Mouse (Mus musculus): ENCODE data around the gene Haus2.
"Not testable (repeated sequence)": the region's sequence is repeated elsewhere in the genome, so short reads cannot be mapped to it uniquely, and the experiment has no call there.

Haus2 gene

DNA sequence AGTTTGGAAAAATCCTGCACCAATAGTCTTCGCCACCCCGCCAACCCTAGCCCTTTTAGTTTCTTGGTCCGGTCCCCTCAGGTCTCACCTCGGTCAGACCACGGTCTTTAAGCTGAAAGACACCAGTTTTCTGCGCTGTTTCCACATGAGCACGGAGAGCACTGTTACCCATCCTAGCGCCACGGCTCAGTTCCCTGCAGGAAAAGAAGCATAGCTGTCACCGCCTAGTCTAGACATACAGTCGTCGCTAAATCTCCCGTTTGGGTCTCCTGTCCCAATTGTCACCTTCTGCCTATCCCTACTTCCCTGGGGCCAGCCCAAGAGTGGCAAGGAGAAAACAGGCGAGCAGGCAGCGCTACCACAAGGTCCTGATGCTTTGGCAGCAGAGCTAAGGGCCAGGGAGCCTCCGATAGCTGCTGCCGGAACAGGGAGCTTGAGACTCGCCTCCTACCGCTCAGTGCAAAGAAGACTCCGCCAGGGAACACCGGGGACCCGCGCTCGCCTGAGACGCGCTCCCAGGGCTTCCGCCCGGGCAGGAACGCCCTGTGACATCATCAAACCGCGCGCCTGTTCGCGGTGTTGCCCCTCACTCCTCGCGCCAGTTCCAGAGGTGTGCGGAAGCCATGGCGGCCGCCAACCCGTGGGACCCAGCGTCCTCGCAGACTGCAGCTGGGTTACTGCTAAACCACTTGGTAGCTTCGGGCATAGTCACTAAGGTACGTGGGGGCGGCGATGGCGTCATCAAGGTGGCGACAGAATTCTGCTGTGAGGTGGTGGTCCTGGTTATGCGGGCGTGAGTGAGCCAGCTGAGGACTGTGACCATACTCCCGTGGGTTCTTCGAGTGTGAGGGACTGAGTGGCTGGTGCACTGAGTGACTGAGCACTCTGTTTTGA is at the start of gene Haus2, which contains the start of gene Lrrc57:
Gene Haus2 (plus strand): TSS at position 554 of the 894 bp plus-strand sequence.
Gene Lrrc57 (minus strand): TSS at position 691 of the 894 bp plus-strand sequence.
- peak; percentile 93 for DNase-seq (ENCODE audit: low spot score)

- no peak for DNase-seq (ENCODE audit: low spot score)
Measured at GRCm38 (mm10) chr2:120561524-120561923, 47.7 kb upstream of the Haus2 start.

GRCm38 (mm10) chr2:120562859-120563234 is 46.3 kb upstream of the Haus2 start:
- DNase-seq (ENCODE audit: low spot score), result no peak

DNA sequence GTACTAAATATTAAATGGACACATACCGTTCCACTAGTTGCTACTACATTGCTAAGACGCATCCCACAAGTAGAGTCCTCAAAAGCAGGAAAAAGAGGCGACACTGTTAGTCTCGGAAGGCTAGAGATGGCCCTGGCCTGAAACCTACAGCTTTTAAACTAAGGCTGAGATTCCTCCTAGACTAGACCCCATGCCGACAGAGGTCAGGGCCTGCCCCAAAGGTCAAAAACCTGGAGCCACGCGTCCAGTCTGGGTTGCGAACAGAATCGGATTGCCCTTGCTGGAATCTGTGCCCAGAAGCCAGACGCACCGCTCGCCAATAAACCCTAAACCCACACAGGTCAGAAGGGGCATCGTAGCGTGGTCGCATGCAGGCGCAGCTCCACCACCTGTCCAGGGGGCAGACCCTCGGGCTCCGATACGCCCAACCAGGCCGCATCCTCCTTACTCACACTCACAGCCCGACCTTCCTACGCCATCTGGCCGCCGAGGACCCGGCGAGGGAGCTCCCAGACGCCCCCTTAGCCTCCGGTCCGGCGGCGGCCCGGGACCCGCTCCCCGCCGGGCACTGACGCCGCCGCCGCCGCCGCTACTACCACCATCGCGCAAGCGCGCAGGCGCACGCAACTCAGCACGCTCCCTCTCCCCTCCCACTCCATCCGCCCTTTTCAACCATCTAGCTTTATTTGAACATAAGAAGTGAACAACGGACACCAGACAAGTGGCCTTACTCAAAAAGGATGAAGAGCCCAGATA is 45.8 kb upstream of the Haus2 start, which contains the start of gene Zfp106:
Gene Zfp106 (minus strand): TSS at position 609 of the 756 bp plus-strand sequence.
- DNase-seq (ENCODE audit: low spot score), result peak; percentile 93

GRCm38 (mm10) chr2:120564548-120565188 is 44.5 kb upstream of the Haus2 start:
- DNase-seq (ENCODE audit: low spot score), result not testable (repeated sequence)

DNA sequence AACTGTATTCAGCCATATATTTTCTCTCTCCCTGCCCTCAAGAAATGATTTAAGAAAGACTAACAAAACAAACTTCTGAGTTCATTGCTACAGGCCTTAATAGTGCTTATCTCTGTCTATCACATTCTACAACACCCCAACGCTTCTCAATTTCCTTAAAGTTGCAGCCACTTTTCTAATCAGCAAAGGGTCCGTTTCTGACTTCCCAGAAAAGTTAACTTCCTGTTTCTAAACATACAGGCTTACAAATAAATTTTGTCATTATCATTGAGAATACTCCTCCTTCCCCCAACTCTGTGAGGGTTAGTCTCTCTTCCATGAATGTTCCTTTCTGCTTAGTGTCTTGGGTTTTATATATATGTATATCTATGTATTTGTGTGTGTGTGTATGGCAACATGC is 43.8 kb upstream of the Haus2 start:
- DNase-seq (ENCODE audit: low spot score), result no peak

DNA sequence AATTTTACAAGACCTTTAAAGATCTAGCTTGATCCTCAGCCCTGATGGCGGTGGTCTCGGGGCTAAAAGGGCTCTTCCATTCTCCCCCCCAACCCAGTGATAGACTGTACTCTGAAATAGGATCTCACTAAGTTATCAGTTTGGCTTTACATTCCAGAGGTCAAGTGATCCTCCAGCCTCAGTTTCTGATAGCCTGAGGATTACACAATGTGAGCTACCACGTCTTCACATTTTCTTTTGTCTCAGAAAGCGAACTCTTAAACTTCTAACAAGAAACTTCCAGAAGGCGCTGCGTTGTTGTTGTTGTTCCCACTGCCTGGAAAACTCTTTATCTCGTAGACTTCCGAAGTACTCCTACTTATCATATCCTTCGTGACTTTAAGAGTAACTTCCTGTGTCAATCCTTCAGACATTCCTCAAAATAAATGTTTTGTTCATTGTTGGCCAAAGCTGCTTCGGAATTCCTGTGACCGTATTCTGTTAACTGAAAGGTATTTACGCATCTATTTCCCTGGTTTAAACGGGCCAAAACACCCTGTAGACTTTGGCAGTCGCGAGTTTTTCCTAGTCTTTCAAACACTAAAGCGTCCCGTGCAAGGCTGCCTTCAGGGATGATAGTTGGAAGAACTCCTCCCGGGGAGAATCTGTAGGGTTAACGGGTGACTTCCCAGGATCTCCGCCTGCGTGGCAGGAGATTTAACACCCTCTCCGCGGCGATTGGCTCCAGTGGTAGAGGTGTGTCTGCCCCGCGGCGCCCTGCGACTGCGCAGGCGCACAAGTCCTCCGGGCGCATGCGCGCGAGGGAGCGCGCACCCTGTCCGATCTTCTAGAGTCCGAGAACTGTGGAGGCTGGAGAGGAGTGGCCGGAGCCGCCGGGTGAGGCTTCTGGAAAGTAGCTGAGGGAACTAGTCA is 42.0 kb upstream of the Haus2 start, which contains the start of gene Snap23:
Gene Snap23 (plus strand): TSS at position 786 of the 912 bp plus-strand sequence.
- peak; percentile 96 for DNase-seq (ENCODE audit: low spot score)

DNA sequence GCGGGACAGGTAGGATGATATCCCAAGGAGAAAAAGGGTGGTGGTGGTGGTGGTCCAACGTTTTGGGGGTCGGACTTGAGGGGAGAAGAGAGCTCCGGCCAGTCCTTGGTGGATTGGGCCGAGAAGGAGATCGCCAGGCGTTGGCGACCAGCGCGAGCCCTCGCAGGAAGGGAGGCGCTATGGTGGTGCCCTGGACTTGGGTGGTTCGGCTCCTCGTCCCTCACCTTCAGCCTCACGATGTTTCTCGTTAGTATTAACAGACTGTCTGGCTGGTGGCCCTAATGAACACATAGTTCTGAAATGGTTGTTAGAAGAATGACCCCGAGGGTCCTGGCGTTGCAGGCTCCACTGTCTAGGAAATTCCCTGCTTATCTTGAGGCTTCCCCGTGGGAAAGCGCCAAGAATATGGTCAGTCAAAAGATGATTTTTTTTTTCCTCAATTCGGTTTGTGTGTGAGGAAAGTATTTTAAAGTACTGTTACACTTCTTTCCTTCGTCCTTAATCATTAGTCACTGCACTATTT is 41.3 kb upstream of the Haus2 start:
- DNase-seq (ENCODE audit: low spot score), result no peak

GRCm38 (mm10) chr2:120571081-120571480 is 38.1 kb upstream of the Haus2 start:
- no peak for DNase-seq (ENCODE audit: low spot score)

DNA sequence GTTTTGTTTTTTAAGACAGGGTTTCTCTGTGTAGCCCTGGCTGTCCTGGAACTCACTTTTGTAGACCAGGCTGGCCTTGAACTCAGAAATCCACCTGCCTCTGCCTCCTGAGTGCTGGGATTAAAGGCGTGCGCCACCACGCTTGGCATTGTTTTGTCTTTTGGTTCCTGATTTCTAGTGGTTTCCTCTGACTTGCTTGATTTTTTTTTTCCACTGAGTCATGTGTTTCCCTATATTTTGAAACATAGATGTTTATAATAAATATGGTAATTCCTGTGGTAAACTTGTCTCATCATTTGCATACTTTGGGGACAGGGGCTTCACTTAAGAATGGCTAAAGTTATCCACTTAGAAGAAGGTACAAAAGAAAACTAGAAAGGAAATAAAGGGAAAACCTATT is 37.0 kb upstream of the Haus2 start:
- not testable (repeated sequence) for DNase-seq (ENCODE audit: low spot score)

DNA sequence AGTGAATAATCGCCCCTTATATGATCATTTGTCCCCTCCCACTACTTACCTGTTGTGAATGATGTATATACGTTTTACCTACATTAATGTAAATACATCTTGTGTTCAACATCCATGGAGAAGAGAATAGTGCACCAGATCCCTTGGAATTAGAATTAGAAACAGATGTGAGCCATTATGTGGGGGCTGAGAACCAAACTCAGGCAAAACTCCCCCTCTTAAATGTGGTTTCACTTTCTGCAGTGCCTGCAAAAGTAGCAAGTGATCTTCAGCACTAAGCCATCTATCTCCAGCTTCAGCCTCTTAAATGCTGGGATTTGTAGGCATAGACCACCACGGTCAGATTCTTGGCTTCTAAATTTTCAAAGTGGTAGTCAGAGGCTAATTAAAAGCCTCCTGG is 34.1 kb upstream of the Haus2 start:
- DNase-seq (ENCODE audit: low spot score), result no peak

DNA sequence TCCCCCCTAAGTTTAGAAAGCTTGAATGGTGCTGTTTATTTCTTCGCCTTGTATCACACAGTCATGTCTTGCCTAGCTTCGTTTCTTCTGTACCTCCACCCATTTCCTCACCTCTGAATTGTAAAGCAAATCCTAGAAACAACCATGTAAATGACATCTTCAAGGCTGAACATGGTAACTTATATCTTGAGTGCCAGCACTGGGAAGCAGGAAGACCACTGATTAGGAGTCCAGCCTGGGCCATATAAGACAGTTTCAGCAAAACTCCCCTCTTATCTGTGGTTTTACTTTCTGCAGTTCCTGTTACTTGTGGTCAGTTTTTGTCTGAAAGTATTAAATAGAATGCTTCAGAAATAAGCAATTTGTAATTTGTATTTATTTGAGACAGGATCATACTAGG is 33.2 kb upstream of the Haus2 start:
- no peak for DNase-seq (ENCODE audit: low spot score)

GRCm38 (mm10) chr2:120577799-120578198 is 31.4 kb upstream of the Haus2 start:
- no peak for DNase-seq (ENCODE audit: low spot score)

GRCm38 (mm10) chr2:120578286-120578685 is 30.9 kb upstream of the Haus2 start:
- peak; percentile 66 for DNase-seq (ENCODE audit: low spot score)

DNA sequence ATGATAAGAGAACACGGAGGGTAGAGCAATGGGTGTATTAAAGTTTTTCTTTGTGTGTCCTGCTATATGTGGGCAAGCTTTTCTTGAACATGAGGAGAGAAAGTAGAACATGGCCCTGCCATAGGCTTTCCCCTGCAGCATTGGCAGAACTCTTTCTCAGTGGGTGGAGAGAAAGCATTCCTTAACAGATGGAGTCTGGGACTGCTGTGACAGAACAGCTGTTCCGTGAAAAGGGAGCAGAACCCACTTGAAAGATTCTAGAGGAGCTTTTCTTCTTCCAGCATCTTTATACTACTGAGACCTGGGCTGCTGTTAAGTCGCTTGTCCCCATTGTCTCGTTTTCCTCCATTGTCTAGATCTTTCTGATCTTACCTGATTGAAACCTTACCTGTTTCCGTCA is 19.4 kb upstream of the Haus2 start:
- no peak for DNase-seq (ENCODE audit: low spot score)

- DNase-seq (ENCODE audit: low spot score), result no peak
Measured at GRCm38 (mm10) chr2:120592227-120592626, 17.0 kb upstream of the Haus2 start.

DNA sequence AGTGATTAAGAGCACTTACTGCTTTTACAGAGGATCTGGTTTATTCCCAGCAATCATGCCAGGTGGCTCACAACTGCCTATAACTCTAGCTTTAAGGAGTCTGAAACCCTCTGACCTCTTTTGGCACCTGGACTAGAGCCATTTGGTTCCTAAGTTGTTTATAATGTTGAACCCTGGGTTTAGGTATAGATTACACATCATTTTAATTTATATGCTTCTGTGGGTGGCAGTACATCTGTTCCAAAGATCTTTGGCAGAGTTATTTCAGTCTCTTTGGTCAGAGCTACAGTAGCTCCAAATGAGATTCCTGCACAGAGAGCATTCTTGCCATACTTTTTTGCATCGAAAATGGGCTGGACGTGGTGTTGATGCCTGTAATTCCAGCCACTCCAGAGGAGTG is 11.4 kb upstream of the Haus2 start:
- no peak for DNase-seq (ENCODE audit: low spot score)

DNA sequence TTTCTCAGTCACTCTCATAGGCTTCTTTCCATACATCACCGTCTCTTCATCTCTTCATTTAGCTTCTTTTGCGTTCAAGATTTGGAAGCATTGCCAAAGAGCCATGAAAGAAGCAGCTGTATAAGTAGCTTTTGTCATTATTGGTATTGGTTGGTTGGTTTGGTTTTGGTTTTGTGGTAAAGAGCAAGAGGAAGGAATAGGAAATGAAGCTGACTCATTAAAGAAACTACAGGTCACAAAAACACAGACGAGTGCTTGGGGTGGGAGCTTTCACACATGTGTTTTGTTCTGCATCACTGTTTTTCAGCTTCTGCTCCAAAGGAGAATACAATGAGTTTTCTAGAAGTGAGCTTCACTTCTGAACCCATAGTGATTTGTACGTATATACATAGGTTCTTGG is 9.7 kb upstream of the Haus2 start:
- no peak for DNase-seq (ENCODE audit: low spot score)

- no peak for DNase-seq (ENCODE audit: low spot score)
Measured at GRCm38 (mm10) chr2:120606021-120606690, 3.0 kb upstream of the Haus2 start.

Data from lung, postnatal 25 days (tissue).